In the genomic region with DNA sequence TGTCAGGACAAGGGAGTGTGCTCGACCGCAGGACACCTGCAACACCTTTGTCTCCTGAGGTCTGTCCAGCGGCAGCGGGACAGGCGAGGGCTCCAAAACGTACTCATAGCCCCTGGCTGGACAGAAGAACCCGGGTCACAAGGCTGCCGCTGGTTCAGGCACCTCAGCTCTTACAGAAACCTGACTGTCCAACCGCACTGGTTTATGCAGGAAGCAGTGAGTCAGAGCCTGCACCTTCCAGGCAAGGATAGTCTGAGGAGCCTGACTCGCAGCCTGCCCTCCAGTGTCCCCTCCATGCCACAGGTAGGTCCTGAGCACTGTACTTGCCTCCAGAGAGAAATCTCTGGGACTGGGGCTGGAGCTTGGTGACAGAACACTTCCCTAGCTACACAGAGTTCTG, we compare ENCODE assay signal across 26 mouse cellular contexts. TPM values are rescaled to one million over a fixed set of nuclear protein-coding genes. Genes with fewer than 3 reads are reported as not detected.
DNase-seq lines count a peak whose midpoint lies in the region; ATAC-seq and TF ChIP-seq lines count a peak whose summit lies in the region.
"Had no signal": no experiment of that assay in that cellular context is flagged by ENCODE, and none has a peak within 500 bp of the region (broad histone marks: within the 10 kb centered on the region; RNA-seq: fewer than 3 reads in every experiment).

No protein-coding gene starts in this region.

- H3K4me1 ChIP-seq in kidney, embryonic 15.5 days = peaks cover 37% of the 10 kb centered on the region
- no peaks in the 10 kb centered on the region for H3K4me1 ChIP-seq in lung, embryonic 14.5 days (ENCODE audit: insufficient read depth)
- H3K4me1 ChIP-seq in E14TG2a.4 (replicated peaks; ENCODE audit: low read depth, low read length) = peaks cover 75% of the 10 kb centered on the region
- 0 out of 2 replicates have a peak, but pooled peaks cover 3% of the 10 kb centered on the region for H3K4me1 ChIP-seq in neural tube, embryonic 15.5 days
- H3K4me1 ChIP-seq: embryonic facial prominence, embryonic 12.5 days; embryonic facial prominence, embryonic 15.5 days had no signal

- H3K27me3 ChIP-seq in kidney, embryonic 15.5 days = no peaks in the 10 kb centered on the region
- H3K27me3 ChIP-seq in lung, embryonic 14.5 days (ENCODE audit: insufficient read depth, low read length) = no peaks in the 10 kb centered on the region
- no peaks in the 10 kb centered on the region for H3K27me3 ChIP-seq in E14TG2a.4 (ENCODE audit: insufficient read depth, low read length)
- H3K27me3 ChIP-seq in neural tube, embryonic 15.5 days (replicated peaks) = no peaks in the 10 kb centered on the region
- H3K27me3 ChIP-seq: embryonic facial prominence, embryonic 12.5 days; embryonic facial prominence, embryonic 15.5 days; Patski had no signal

- H3K9me3 ChIP-seq in kidney, embryonic 15.5 days (replicated peaks) = no peaks in the 10 kb centered on the region
- H3K9me3 ChIP-seq in lung, embryonic 14.5 days (ENCODE audit: low read depth, low read length) = no peaks in the 10 kb centered on the region
- no peaks in the 10 kb centered on the region for H3K9me3 ChIP-seq in E14TG2a.4 (ENCODE audit: low read length)
- H3K9me3 ChIP-seq in neural tube, embryonic 15.5 days (replicated peaks) = no peaks in the 10 kb centered on the region
- H3K9me3 ChIP-seq: embryonic facial prominence, embryonic 12.5 days; embryonic facial prominence, embryonic 15.5 days; G1E; hindbrain, embryonic 10.5 days had no signal

- no peak for TF ChIP-seq CTCF in lung, embryonic 14.5 days (IDR thresholded peaks at IDR 0.05; ENCODE audit: low read depth)
- TF ChIP-seq CTCF in E14TG2a.4 (conservative IDR thresholded peaks at IDR 0.05; ENCODE audit: low read length) = no peak

- no peak for ATAC-seq in kidney, embryonic 15.5 days (replicated peaks; ENCODE audit: low FRiP score)
- 0 out of 2 replicates have a peak, but pooled peaks have one; percentile 25 for ATAC-seq in lung, embryonic 14.5 days (ENCODE audit: insufficient read depth)
- no peak for ATAC-seq in neural tube, embryonic 15.5 days (ENCODE audit: low FRiP score)
- ATAC-seq: CD4-positive, CD25-positive, alpha-beta regulatory T cell, adult 4 months; forebrain, embryonic 14.5 days; forebrain, postnatal 0 days; Patski had no signal

- no peak overlapping the region for H3K4me3 ChIP-seq in kidney, embryonic 15.5 days (replicated peaks)
- no peak overlapping the region for H3K4me3 ChIP-seq in lung, embryonic 14.5 days (ENCODE audit: low read depth, low read length)
- peak overlapping the region; percentile 46; the same call in 1 of the 2 replicates for H3K4me3 ChIP-seq in E14TG2a.4 (replicated peaks; ENCODE audit: low read length)
- no peak overlapping the region for H3K4me3 ChIP-seq in neural tube, embryonic 15.5 days (replicated peaks)
- H3K4me3 ChIP-seq: embryonic facial prominence, embryonic 12.5 days; embryonic facial prominence, embryonic 15.5 days; gastrocnemius, adult 2 months; hindbrain, embryonic 10.5 days had no signal

- intact Hi-C loops in heart, postnatal 14 days (cut with DNase I) = no loop called here

- peaks cover 75% of the 10 kb centered on the region for H3K36me3 ChIP-seq in kidney, embryonic 15.5 days
- H3K36me3 ChIP-seq in lung, embryonic 14.5 days (ENCODE audit: insufficient read depth) = peaks cover 67% of the 10 kb centered on the region
- H3K36me3 ChIP-seq in E14TG2a.4 (ENCODE audit: insufficient read depth, low read length) = peaks cover 84% of the 10 kb centered on the region
- H3K36me3 ChIP-seq in neural tube, embryonic 15.5 days = peaks cover 20% of the 10 kb centered on the region

- WGBS in kidney, embryonic 15.5 days = 87% methylated on average over 10 of the region's 10 CpGs
- WGBS in lung, embryonic 14.5 days = 89% methylated on average over 10 of the region's 10 CpGs
- 94% methylated on average over 10 of the region's 10 CpGs for WGBS in neural tube, embryonic 15.5 days

- no peak for DNase-seq in kidney, postnatal 25 days
- no peak for DNase-seq in lung, embryonic 14.5 days
- DNase-seq in lung, postnatal 36 days = no peak
- DNase-seq in heart, postnatal 14 days = no peak
- DNase-seq: adrenal gland, postnatal 10 days; adrenal gland, postnatal 36 days; cerebellum, adult 18-20 months; cerebellum, adult 9-10 months; cerebellum, postnatal 14 days; forebrain, postnatal 0 days; gastrocnemius, adult 2 months; gastrocnemius, postnatal 14 days; heart, adult 11 months; heart, postnatal 36 days had no signal

- H3K27ac ChIP-seq in kidney, embryonic 15.5 days = peak overlapping the region; percentile 41; the same call in 1 of the 2 replicates
- no peak overlapping the region for H3K27ac ChIP-seq in lung, embryonic 14.5 days (ENCODE audit: low read depth)
- H3K27ac ChIP-seq in neural tube, embryonic 15.5 days (replicated peaks) = no peak overlapping the region
- H3K27ac ChIP-seq: embryonic facial prominence, embryonic 12.5 days; embryonic facial prominence, embryonic 15.5 days; gastrocnemius, adult 2 months; hindbrain, embryonic 10.5 days; hindbrain, embryonic 14.5 days had no signal

- H3K4me2 ChIP-seq in kidney, embryonic 15.5 days = no peak overlapping the region
- H3K4me2 ChIP-seq in lung, embryonic 14.5 days = no peak overlapping the region
- no peak overlapping the region for H3K4me2 ChIP-seq in neural tube, embryonic 15.5 days
- H3K4me2 ChIP-seq: embryonic facial prominence, embryonic 12.5 days; embryonic facial prominence, embryonic 15.5 days; heart, embryonic 11.5 days; hindbrain, embryonic 14.5 days had no signal

- H3K9ac ChIP-seq in kidney, embryonic 15.5 days = no peak overlapping the region
- H3K9ac ChIP-seq in lung, embryonic 14.5 days = no peak overlapping the region
- H3K9ac ChIP-seq in neural tube, embryonic 15.5 days (replicated peaks) = no peak overlapping the region
- H3K9ac ChIP-seq: embryonic facial prominence, embryonic 12.5 days; embryonic facial prominence, embryonic 15.5 days; forebrain, postnatal 0 days; hindbrain, embryonic 14.5 days had no signal

RNA-seq across cellular contexts. Expression of a gene that starts 7.3 kb away (rescaled TPM):
- polyA plus RNA-seq in kidney, embryonic 15.5 days (2015; fragmentation: Nextera tagmentation; extraction: Ambion mirVana) = 34.6 and 37.2 TPM in 2 replicates
- polyA plus RNA-seq in lung, embryonic 14.5 days (2014; fragmentation: Nextera tagmentation; extraction: Ambion mirVana) = 31.2 and 35.5 TPM in 2 replicates
- 20.3 and 21.6 TPM in 2 replicates for polyA plus RNA-seq in neural tube, embryonic 15.5 days (2015; fragmentation: Nextera tagmentation; extraction: Ambion mirVana)
- total RNA-seq in heart, postnatal 14 days (2021) = 10 to 100 TPM; 25.3 to 25.8 TPM

RNA-seq across cellular contexts. Expression of a gene that starts 14.6 kb away (rescaled TPM):
- polyA plus RNA-seq in kidney, embryonic 15.5 days (2015; fragmentation: Nextera tagmentation; extraction: Ambion mirVana) = 9.1 and 9.6 TPM in 2 replicates
- polyA plus RNA-seq in lung, embryonic 14.5 days (2014; fragmentation: Nextera tagmentation; extraction: Ambion mirVana) = 6.9 and 9.6 TPM in 2 replicates
- 12.4 and 14.4 TPM in 2 replicates for polyA plus RNA-seq in neural tube, embryonic 15.5 days (2015; fragmentation: Nextera tagmentation; extraction: Ambion mirVana)
- total RNA-seq in heart, postnatal 14 days (2021) = 1 to 10 TPM; 6.6 to 8.6 TPM
